Mouse (Mus musculus) lung, embryonic 15.5 days (tissue): ENCODE measurements at regions not wholly inside any gene's neighbourhood (a gene's known extent, or its start where the extent isn't known, plus 50 kb on each side); places are given as distances from the start of the nearest gene placed in this dataset.

Experiments used
- ATAC-seq: fragments of 200-750 bp; cut with Nextera tagmentation; 2 replicates; pipeline ENCODE4 v1.8.0; 2017; ENCODE audit warnings: moderate number of reproducible peaks, borderline replicate concordance; ENCODE audit not compliant: low FRiP score, low TSS enrichment; ENCODE audit errors: extremely low read depth
- H3K27ac ChIP-seq: fragments of 300-500 bp; sonication (generic); 2 replicates; pipeline ENCODE4 v1.5.1; 2015; ENCODE audit warnings: moderate library complexity, mild to moderate bottlenecking, inconsistent platforms
- H3K27me3 ChIP-seq: fragments of 300-500 bp; sonication (generic); 2 replicates; pipeline ENCODE4 v1.6.1; 2015; ENCODE audit warnings: inconsistent platforms
- H3K36me3 ChIP-seq: fragments of 300-500 bp; sonication (generic); 2 replicates; pipeline ENCODE4 v1.6.1; 2015; ENCODE audit warnings: inconsistent platforms
- H3K4me1 ChIP-seq: fragments of 300-500 bp; sonication (generic); 2 replicates; pipeline ENCODE4 v1.6.1; 2015; ENCODE audit warnings: inconsistent platforms
- H3K4me2 ChIP-seq: fragments of 300-500 bp; sonication (generic); 2 replicates; pipeline ENCODE4 v1.6.1; 2015; ENCODE audit warnings: inconsistent platforms, mild to moderate bottlenecking, moderate library complexity
- H3K4me3 ChIP-seq: fragments of 300-500 bp; sonication (generic); 2 replicates; pipeline ENCODE4 v1.5.1; 2015; ENCODE audit warnings: mild to moderate bottlenecking, inconsistent platforms
- H3K9ac ChIP-seq: fragments of 300-500 bp; sonication (generic); 2 replicates; pipeline ENCODE4 v1.6.1; 2015; ENCODE audit warnings: inconsistent platforms
- H3K9me3 ChIP-seq: fragments of 300-500 bp; sonication (generic); 2 replicates; pipeline ENCODE4 v1.6.1; 2016; ENCODE audit warnings: inconsistent platforms
- WGBS: fragments of 180-500 bp; shearing (Covaris S2); methylation state at CpG from one replicate; pipeline ENCODE4 v1.1.7; 2015; 5-methylcytosine and 5-hydroxymethylcytosine counted together

DNA sequence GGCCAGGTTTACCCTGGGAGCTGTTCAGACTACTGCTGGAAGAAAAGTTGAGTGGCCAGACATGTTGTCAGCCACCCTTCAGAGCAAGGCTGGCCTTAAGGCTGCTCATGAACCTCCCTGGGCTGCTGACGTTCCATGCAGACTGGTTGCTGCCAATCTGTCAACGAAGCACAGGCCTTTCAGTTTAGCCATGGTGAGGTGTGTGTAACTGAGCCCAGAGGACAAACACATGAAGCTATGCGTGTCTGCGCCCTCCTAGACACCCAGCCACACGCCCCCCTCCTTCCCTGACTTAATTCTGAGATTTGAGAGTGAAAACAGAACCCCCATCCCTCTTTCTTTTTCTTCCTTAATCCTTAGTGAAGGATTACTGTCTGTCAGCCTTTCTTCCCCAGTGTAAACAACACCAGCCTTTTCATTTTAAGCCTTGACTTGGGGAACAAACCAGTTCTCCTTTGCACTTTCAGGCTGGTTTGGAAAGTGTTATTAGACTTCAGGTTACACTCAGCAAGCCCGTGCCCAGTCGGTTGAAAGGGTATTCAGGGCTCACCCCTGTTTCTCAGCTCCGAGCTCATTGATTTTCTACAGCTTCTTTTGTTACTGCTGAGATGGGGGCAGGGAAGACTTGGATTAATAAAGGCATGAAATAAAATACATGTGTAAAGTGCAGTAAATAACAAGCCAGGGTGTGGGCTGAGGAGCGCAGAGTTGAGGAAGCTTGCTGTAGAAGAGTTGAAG, 379.4 kb downstream of the Dmrt2 start:
- H3K9ac ChIP-seq = no peak overlapping the region
- H3K27me3 ChIP-seq = no peaks in the 10 kb centered on the region
- no peaks in the 10 kb centered on the region for H3K36me3 ChIP-seq
- no peak for ATAC-seq
- WGBS = 31% methylated on average over 9 of the region's 9 CpGs
- H3K4me1 ChIP-seq = no peaks in the 10 kb centered on the region
- no peak overlapping the region for H3K27ac ChIP-seq
- H3K9me3 ChIP-seq = no peaks in the 10 kb centered on the region
- no peak overlapping the region for H3K4me2 ChIP-seq
- H3K4me3 ChIP-seq = no peak overlapping the region

DNA sequence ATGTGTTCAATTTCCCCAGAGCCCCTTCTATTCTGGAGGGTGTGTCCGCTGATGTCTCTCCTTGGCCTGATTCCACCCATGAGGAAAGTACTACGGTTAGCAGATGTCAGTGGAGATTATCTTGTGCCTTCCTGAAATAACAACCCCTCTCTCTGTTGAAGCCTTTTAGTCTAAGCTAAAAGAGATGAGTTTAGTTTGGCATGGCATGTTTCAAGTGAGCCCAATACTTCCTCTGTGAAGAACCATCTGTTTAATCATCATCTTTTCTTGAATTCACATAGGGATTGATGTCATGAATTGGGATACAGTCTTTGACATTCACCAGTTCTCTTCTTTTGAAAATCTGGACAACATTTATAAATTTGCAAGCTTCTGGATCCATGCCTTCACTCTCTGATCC, 387.5 kb downstream of the Dmrt2 start:
- H3K27me3 ChIP-seq = no peaks in the 10 kb centered on the region
- H3K4me2 ChIP-seq = no peak overlapping the region
- no peak overlapping the region for H3K4me3 ChIP-seq
- H3K9me3 ChIP-seq = no peaks in the 10 kb centered on the region
- 81% methylated on average over 2 of the region's 2 CpGs for WGBS
- no peak for ATAC-seq
- no peak overlapping the region for H3K9ac ChIP-seq
- H3K4me1 ChIP-seq = no peaks in the 10 kb centered on the region
- H3K27ac ChIP-seq = no peak overlapping the region
- no peaks in the 10 kb centered on the region for H3K36me3 ChIP-seq

DNA sequence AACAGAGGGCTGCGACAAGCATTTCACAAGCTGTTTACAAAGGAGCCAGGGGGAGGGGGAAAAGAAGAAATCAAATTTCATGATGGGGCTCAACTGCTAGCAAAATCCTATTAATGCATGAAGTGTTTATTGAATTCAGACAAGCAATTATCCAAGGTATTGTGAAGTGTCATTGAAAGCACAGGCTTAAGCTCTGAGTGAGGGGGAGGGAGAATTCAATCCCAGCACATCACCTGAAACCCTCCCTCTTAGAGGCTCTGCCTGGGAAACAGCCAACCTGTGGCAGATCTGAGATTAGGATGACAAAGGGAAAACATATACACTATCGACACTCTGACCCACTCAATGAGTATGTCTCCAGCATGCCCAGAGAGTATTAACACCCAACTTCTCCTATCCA, 396.3 kb downstream of the Dmrt2 start:
- H3K4me2 ChIP-seq = no peak overlapping the region
- 62% methylated on average over 2 of the region's 2 CpGs for WGBS
- no peaks in the 10 kb centered on the region for H3K36me3 ChIP-seq
- no peak overlapping the region for H3K27ac ChIP-seq
- no peak for ATAC-seq
- no peaks in the 10 kb centered on the region for H3K27me3 ChIP-seq
- no peaks in the 10 kb centered on the region for H3K9me3 ChIP-seq
- H3K9ac ChIP-seq = no peak overlapping the region
- no peak overlapping the region for H3K4me3 ChIP-seq
- H3K4me1 ChIP-seq = no peaks in the 10 kb centered on the region

DNA sequence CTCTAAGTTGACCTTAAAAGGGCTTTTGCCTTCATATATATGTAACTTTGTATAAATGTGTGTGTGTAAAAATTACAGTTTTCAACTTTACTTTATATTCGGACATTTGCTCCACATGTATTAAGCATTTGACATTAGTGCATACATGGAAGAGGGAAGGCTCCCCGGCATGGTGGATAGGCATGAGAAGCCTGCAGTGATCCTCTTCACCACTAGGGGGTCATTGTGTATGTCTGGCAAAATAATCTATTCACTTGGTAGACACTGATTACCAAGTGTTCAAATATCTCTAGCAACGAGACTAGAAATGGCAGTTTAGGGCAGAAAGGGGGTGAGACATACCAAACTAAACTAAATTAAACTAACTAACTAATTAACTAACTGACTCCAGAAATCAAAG, 397.7 kb downstream of the Dmrt2 start:
- no peaks in the 10 kb centered on the region for H3K4me1 ChIP-seq
- H3K36me3 ChIP-seq = no peaks in the 10 kb centered on the region
- no peak overlapping the region for H3K4me2 ChIP-seq
- ATAC-seq = no peak
- H3K9ac ChIP-seq = no peak overlapping the region
- H3K27ac ChIP-seq = no peak overlapping the region
- no peaks in the 10 kb centered on the region for H3K9me3 ChIP-seq
- H3K4me3 ChIP-seq = no peak overlapping the region
- no peaks in the 10 kb centered on the region for H3K27me3 ChIP-seq
- 84% methylated on average over 3 of the region's 3 CpGs for WGBS

DNA sequence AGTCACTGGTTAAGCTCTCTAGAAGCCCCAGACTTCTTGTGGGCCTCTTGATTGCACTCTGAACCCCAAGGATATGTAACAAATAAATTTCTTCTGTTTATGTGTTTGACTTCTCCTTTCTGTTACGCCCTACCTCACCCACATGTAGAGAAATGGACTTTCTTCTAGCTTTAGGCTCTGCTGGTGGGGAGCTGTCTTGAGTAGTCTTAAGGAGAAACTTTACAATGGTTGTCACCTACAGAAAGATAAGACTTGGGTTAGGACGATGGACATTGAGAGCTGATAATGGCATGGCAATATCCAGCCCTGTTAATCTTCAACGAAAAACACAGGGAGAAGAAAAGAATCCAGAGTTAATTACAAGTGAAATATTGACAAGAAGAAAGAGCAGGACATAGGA, 416.1 kb downstream of the Dmrt2 start:
- Histone ChIP-seq H3K36me3 (no peaks in the 10 kb centered on the region), H3K9me3 (no peaks in the 10 kb centered on the region), H3K27me3 (no peaks in the 10 kb centered on the region), H3K4me2 (no peak overlapping the region), H3K27ac (no peak overlapping the region), H3K4me3 (no peak overlapping the region), H3K9ac (no peak overlapping the region), H3K4me1 (no peaks in the 10 kb centered on the region)
- WGBS = 64% methylated on average over 3 of the region's 3 CpGs
- ATAC-seq = no peak

DNA sequence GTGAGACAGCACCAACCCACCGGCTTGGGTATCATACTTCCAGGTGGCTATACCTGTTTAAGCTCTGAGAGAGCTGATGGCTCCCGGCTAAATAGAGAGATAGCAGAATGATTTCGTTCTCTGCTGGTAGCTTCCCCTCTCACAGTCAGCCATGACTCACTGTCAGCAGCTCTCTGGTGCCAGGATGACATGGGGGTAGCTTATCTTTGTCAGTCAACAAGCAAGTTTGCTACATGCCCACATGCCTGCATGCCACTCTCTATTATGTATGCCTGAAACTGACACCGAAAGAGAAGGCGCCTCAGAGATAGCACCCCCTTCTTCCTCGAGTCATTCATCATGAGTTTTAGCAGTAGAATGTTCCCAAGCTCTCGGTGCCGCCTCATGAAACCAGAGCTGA, 419.2 kb downstream of the Dmrt2 start:
- Histone ChIP-seq H3K9me3 (no peaks in the 10 kb centered on the region), H3K4me3 (no peak overlapping the region), H3K27ac (no peak overlapping the region), H3K27me3 (no peaks in the 10 kb centered on the region), H3K9ac (no peak overlapping the region), H3K4me1 (no peaks in the 10 kb centered on the region), H3K36me3 (no peaks in the 10 kb centered on the region), H3K4me2 (no peak overlapping the region)
- no peak for ATAC-seq
- WGBS = 52% methylated on average over 8 of the region's 8 CpGs

DNA sequence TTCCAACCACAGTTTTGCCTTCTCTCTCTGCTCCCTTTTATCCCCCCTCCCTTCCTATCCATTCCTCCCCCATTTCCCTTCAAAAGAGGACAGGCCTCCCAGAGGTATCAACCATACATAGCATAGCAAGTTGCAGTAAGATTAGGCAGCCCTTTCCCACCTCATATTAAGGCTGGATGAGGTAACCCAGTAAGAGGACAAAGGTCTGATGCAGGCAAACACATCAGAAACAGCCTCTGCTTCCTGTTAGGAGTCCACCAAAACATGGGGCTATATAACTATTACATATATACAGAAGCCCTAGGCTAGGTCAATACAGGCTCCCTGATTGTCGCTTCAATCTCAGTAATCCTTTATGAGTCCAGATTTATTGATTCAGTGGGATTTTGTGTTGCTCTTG, 421.6 kb downstream of the Dmrt2 start:
- Histone ChIP-seq H3K4me2 (no peak overlapping the region), H3K27me3 (no peaks in the 10 kb centered on the region), H3K4me1 (no peaks in the 10 kb centered on the region), H3K9me3 (no peaks in the 10 kb centered on the region), H3K9ac (no peak overlapping the region), H3K27ac (no peak overlapping the region), H3K4me3 (no peak overlapping the region), H3K36me3 (no peaks in the 10 kb centered on the region)
- 73% methylated on average over 1 of the region's 1 CpGs for WGBS
- no peak for ATAC-seq

DNA sequence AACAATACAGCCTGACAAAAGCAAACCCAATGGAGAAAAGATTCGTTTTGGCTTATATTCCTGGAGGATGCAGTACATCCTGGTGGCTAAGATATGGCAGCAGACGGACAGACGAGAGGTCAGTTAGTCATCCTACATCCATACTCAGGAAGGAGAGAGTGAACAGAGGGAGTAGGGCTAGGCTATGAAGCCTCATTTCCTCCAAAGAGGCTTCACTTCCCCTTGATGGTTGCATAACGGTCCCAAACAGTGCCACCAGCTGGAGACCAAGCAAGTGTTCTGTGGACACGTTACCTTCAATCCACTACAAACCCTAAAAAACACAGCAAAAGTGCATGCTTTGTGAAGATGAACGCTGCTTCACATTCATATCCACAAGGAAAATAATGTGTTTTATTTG, 442.1 kb downstream of the Dmrt2 start:
- WGBS = 75% methylated on average over 6 of the region's 6 CpGs
- Histone ChIP-seq H3K4me3 (no peak overlapping the region), H3K27ac (no peak overlapping the region), H3K36me3 (no peaks in the 10 kb centered on the region), H3K4me1 (no peaks in the 10 kb centered on the region), H3K4me2 (no peak overlapping the region), H3K9ac (no peak overlapping the region), H3K27me3 (no peaks in the 10 kb centered on the region), H3K9me3 (no peaks in the 10 kb centered on the region)
- no peak for ATAC-seq

DNA sequence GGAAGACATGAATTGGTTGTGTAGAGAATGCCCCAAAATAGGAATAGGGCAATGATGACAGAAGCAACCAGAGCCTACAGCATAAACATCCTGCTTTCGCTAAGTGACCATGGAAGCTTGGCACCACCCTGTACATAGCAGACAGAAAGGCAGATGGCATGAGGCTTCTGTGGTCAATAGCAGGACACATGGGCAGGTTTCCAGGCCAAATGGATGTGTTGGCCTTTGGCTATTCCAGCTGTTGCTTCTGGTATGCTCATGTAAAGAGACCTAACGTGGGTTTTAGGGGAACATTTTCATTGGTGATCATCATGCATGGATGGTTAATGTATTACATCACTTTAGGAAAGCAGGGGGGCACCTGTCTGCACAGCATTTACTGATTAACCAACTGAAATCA, 456.2 kb downstream of the Dmrt2 start:
- H3K4me3 ChIP-seq = no peak overlapping the region
- H3K36me3 ChIP-seq = no peaks in the 10 kb centered on the region
- WGBS = 57% methylated on average over 2 of the region's 2 CpGs
- no peak overlapping the region for H3K9ac ChIP-seq
- no peak overlapping the region for H3K4me2 ChIP-seq
- H3K27ac ChIP-seq = no peak overlapping the region
- no peaks in the 10 kb centered on the region for H3K9me3 ChIP-seq
- H3K4me1 ChIP-seq = no peaks in the 10 kb centered on the region
- no peak for ATAC-seq
- no peaks in the 10 kb centered on the region for H3K27me3 ChIP-seq

DNA sequence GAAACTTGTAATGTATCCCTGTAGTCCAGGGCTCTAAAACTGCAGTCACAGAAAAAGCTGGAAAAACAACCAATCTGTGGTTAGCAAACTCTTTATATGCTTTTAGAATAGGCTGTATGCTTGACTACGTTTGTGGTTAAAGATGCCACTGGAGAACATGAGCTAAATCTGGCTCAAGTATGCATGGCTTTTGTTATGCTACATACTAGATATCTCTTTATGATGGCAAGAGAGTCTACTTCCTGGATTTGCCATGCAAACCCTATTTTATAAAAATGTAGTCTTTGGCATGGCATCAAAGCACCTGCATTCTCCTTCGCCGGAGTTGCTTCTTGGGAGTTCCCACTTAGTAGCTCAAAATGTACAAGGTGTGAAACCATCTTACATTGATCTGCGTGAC, 462.2 kb downstream of the Dmrt2 start:
- H3K9ac ChIP-seq = no peak overlapping the region
- no peak overlapping the region for H3K27ac ChIP-seq
- ATAC-seq = no peak
- no peaks in the 10 kb centered on the region for H3K4me1 ChIP-seq
- no peaks in the 10 kb centered on the region for H3K9me3 ChIP-seq
- H3K4me3 ChIP-seq = no peak overlapping the region
- H3K4me2 ChIP-seq = no peak overlapping the region
- WGBS = 79% methylated on average over 4 of the region's 4 CpGs
- H3K36me3 ChIP-seq = no peaks in the 10 kb centered on the region
- no peaks in the 10 kb centered on the region for H3K27me3 ChIP-seq

DNA sequence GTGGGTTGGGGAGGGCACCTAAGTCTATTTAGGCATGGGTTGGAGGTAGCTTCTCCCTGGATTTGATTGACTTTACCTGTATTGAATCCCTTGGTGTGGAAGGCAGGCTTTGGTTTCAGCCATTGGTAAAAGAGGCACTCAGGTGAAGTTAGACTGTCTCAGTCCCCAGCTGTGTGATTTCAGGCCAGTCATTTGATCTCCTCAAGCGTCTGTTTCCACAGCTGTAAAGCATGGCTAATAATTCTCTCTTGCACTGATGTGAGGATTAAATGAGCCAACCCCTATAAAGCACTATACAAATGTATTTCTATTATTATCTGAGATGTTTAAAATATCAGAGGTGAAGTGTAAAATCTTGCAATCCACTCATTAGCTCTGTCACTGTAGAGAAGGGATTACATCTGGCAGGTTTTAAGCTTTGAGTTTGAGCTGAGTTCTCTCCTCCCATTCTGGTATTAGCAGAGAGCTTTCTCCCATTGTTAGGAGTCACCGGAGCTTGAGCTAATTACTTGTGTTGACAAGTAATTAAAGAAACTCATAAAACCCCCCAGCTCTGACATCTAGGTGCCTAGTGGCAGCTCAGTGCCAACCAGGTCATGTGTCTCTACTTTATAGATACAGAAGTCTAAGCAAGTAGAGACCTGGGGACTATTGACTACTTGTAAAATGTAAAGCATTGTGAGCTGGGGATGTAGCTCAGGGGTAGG, 463.3 kb downstream of the Dmrt2 start:
- WGBS = 44% methylated on average over 2 of the region's 2 CpGs
- Histone ChIP-seq H3K27ac (no peak overlapping the region), H3K27me3 (no peaks in the 10 kb centered on the region), H3K4me2 (no peak overlapping the region), H3K9me3 (no peaks in the 10 kb centered on the region), H3K36me3 (no peaks in the 10 kb centered on the region), H3K4me1 (no peaks in the 10 kb centered on the region), H3K4me3 (no peak overlapping the region), H3K9ac (no peak overlapping the region)
- ATAC-seq = no peak

DNA sequence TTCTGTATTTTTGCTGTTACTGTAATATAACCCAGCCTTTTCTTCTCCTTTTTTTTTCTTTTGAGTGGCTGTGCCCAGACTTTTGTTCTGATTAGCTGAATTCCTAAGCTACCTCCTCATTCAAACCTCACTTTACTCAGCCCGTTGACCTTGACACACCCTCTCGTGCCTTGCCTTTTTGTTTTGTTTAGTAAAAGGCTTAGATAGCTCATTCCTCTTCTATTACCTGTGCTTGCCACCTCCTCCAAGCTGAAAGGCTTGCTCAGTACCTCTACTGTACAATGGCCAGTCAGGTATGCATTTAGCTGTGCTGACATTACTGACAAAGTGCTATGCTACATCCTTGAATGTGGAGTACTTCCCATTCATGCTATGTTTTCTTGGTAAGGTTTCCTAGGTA, 464.2 kb upstream of the Smarca2 start:
- ATAC-seq = no peak
- Histone ChIP-seq H3K4me1 (no peaks in the 10 kb centered on the region), H3K9me3 (no peaks in the 10 kb centered on the region), H3K9ac (no peak overlapping the region), H3K36me3 (no peaks in the 10 kb centered on the region), H3K27me3 (no peaks in the 10 kb centered on the region), H3K4me2 (no peak overlapping the region), H3K4me3 (no peak overlapping the region), H3K27ac (no peak overlapping the region)
- WGBS = 28% methylated on average over 2 of the region's 2 CpGs
